ENCODE assay signal across 8 mouse cellular contexts in genomic region chr11:29172563-29173124, GRCm38 (mm10). TPM values are rescaled to one million over a fixed set of nuclear protein-coding genes. Genes with fewer than 3 reads are reported as not detected.
DNase-seq lines count a peak whose midpoint lies in the region; ATAC-seq and TF ChIP-seq lines count a peak whose summit lies in the region.

Ppp4r3b (plus strand) TSS chr11:29172890.

- TF ChIP-seq CTCF in cortical plate, adult 2 months (IDR thresholded peaks at IDR 0.05; ENCODE audit: extremely low read depth, insufficient read depth, low read length) = no peak

- DNase-seq in gastrocnemius, adult 8-10 months (ENCODE audit: low spot score in 2 of 2) = peak; percentile 94 to 97
- DNase-seq in hindlimb bud, embryonic 11.5 days (ENCODE audit: extremely low spot score, low read depth, low spot score) = peak; percentile 93
- DNase-seq in left cerebral cortex, adult 8-10 months (ENCODE audit: low spot score in 2 of 2) = peak; percentile 96 to 99
- peak; percentile 99 to 100 for DNase-seq in right cerebral cortex, postnatal 10 days (ENCODE audit: low spot score in 2 of 2)
- peak; percentile 91 for DNase-seq in urinary bladder, postnatal 25 days (ENCODE audit: low spot score)

- peaks cover 3% of the 10 kb centered on the region; the same call in 1 of the 2 replicates for H3K4me1 ChIP-seq in cortical plate, adult 2 months (ENCODE audit: control insufficient read depth, insufficient read depth, low read length)
- peaks cover 34% of the 10 kb centered on the region for H3K4me1 ChIP-seq in megakaryocyte, embryonic 14.5 days

- no peaks in the 10 kb centered on the region for H3K9me3 ChIP-seq in megakaryocyte, embryonic 14.5 days

- peak; percentile 85 for ATAC-seq in activated CD4-positive, CD25-positive, alpha-beta regulatory T cell, adult 4 months

- TF ChIP-seq POLR2A in cortical plate, adult 2 months (IDR thresholded peaks at IDR 0.05; ENCODE audit: extremely low read depth, insufficient read depth, low read length) = peak; percentile 64

- peak within 1 kb of the TSS; percentile 71 for H3K4me3 ChIP-seq in cortical plate, adult 2 months (ENCODE audit: insufficient read depth, low read length)
- H3K4me3 ChIP-seq in megakaryocyte, embryonic 14.5 days (replicated peaks) = peak within 1 kb of the TSS; percentile 100

- H3K27me3 ChIP-seq in megakaryocyte, embryonic 14.5 days (replicated peaks) = no peaks in the 10 kb centered on the region

- H3K27ac ChIP-seq in cortical plate, adult 2 months (ENCODE audit: insufficient read depth, low read length) = peak within 1 kb of the TSS; percentile 92

- H3K36me3 ChIP-seq in megakaryocyte, embryonic 14.5 days (replicated peaks; ENCODE audit: low read length) = peaks cover 9% of the 10 kb centered on the region

RNA-seq across cellular contexts. Expression of gene Ppp4r3b, which starts in this region (rescaled TPM):
- polyA plus RNA-seq in activated CD4-positive, CD25-positive, alpha-beta regulatory T cell, adult 4 months (2017; shearing (Covaris generic)) = 100 to 1,000 TPM; 111 to 115 TPM
- 17.3 and 18.4 TPM in 2 replicates for polyA plus RNA-seq in cortical plate, adult 2 months (2012; rRNA removed)
- total RNA-seq in gastrocnemius, adult 8-10 months (2022) = 10 to 100 TPM; 19.2 to 31.6 (median 23.7) TPM
- total RNA-seq in left cerebral cortex, adult 8-10 months (2022) = 10 to 100 TPM; 49.1 to 62.8 (median 53.2) TPM
- 5.2 TPM in 1 of 2 replicates, not detected in the other for polyA plus RNA-seq in megakaryocyte, embryonic 14.5 days (2012; ENCODE audit: insufficient read depth, low replicate concordance)

Comparison
In these comparisons a context has a peak if more than half of its experiments do, and no peak if none do; other contexts are left out.
1. Peak in every context shown above with its lines: DNase-seq, ATAC-seq, H3K4me3 ChIP-seq and H3K27ac ChIP-seq.